Mouse (Mus musculus) liver, embryonic 14.5 days (tissue): Measurements from ENCODE around the gene Serpinb2.

ENCODE experiments used
- CTCF ChIP-seq: IDR thresholded peaks from 2 replicates; pipeline ENCODE4 v1.5.1; 2016; ENCODE audit warnings: antibody characterized with exemption, low read depth, control low read depth
- EP300 ChIP-seq: IDR thresholded peaks from 2 replicates; pipeline ENCODE4 v1.6.1; 2016; ENCODE audit warnings: antibody characterized with exemption, low read depth

- TF ChIP-seq CTCF (no peak), EP300 (no peak)
Measured at GRCm38 (mm10) chr1:107528325-107529078, 17.3 kb downstream of the Serpinb2 start.
